Mouse (Mus musculus): Measurements from ENCODE around the gene Sypl. TPM values are rescaled to one million over a fixed set of nuclear protein-coding genes. Genes with fewer than 3 reads are reported as not detected.
"Not testable (repeated sequence)": the region's sequence is repeated elsewhere in the genome, so short reads cannot be mapped to it uniquely, and the experiment has no call there.

The Sypl gene
- polyA plus RNA-seq, 1 experiment from 2014 or later = 172 TPM

GRCm38 (mm10) chr12:32983081-32983480 lies 29.4 kb downstream of the Sypl start:
- Histone ChIP-seq H3K4me2 (replicated peaks; ENCODE audit: low read depth) (no peak overlapping the region), H3K4me3 (ENCODE audit: low read depth, low read length) (no peak overlapping the region), H3K4me1 (replicated peaks; ENCODE audit: control insufficient read depth, insufficient read depth) (no peaks in the 10 kb centered on the region), H3K27me3 (ENCODE audit: control insufficient read depth, insufficient read depth, low read length) (no peaks in the 10 kb centered on the region), H3K9me3 (ENCODE audit: control insufficient read depth, low read length) (no peaks in the 10 kb centered on the region), H3K9ac (ENCODE audit: low read length) (no peak overlapping the region), H3K27ac (replicated peaks) (no peak overlapping the region), H3K36me3 (ENCODE audit: control insufficient read depth, insufficient read depth, low read length) (no peaks in the 10 kb centered on the region)
- DNase-seq (ENCODE audit: low spot score) (no peak), ATAC-seq (ENCODE audit: low FRiP score, low TSS enrichment) (no peak)
- WGBS = 70% methylated on average over 1 of the region's 1 CpGs
- TF ChIP-seq EP300 (optimal IDR thresholded peaks at IDR 0.05) = no peak
- no peak for TF ChIP-seq CTCF (IDR thresholded peaks at IDR 0.05; ENCODE audit: low read depth)

- H3K9me3 ChIP-seq (ENCODE audit: control insufficient read depth, low read length) = no peaks in the 10 kb centered on the region
- no peak overlapping the region for H3K4me3 ChIP-seq (ENCODE audit: low read depth, low read length)
- TF ChIP-seq EP300 (optimal IDR thresholded peaks at IDR 0.05) = no peak
- TF ChIP-seq CTCF (IDR thresholded peaks at IDR 0.05; ENCODE audit: low read depth) = no peak
- H3K4me2 ChIP-seq (replicated peaks; ENCODE audit: low read depth) = no peak overlapping the region
- no peak overlapping the region for H3K9ac ChIP-seq (ENCODE audit: low read length)
- no peak for DNase-seq (ENCODE audit: low spot score)
- 37% methylated on average over 1 of the region's 1 CpGs for WGBS
- H3K4me1 ChIP-seq (replicated peaks; ENCODE audit: control insufficient read depth, insufficient read depth) = no peaks in the 10 kb centered on the region
- no peaks in the 10 kb centered on the region for H3K27me3 ChIP-seq (ENCODE audit: control insufficient read depth, insufficient read depth, low read length)
- no peaks in the 10 kb centered on the region for H3K36me3 ChIP-seq (ENCODE audit: control insufficient read depth, insufficient read depth, low read length)
- H3K27ac ChIP-seq (replicated peaks) = no peak overlapping the region
- no peak for ATAC-seq (ENCODE audit: low FRiP score, low TSS enrichment)
These were observed 32.6 kb downstream of the Sypl start for GRCm38 (mm10) chr12:32986284-32986683.

- Histone ChIP-seq H3K4me1 (replicated peaks; ENCODE audit: control insufficient read depth, insufficient read depth) (no peaks in the 10 kb centered on the region), H3K4me3 (ENCODE audit: low read depth, low read length) (no peak overlapping the region), H3K36me3 (ENCODE audit: control insufficient read depth, insufficient read depth, low read length) (no peaks in the 10 kb centered on the region), H3K4me2 (replicated peaks; ENCODE audit: low read depth) (no peak overlapping the region), H3K27me3 (ENCODE audit: control insufficient read depth, insufficient read depth, low read length) (no peaks in the 10 kb centered on the region), H3K27ac (replicated peaks) (no peak overlapping the region), H3K9me3 (ENCODE audit: control insufficient read depth, low read length) (no peaks in the 10 kb centered on the region), H3K9ac (ENCODE audit: low read length) (no peak overlapping the region)
- WGBS = 48% methylated on average over 12 of the region's 12 CpGs
- no peak for TF ChIP-seq CTCF (IDR thresholded peaks at IDR 0.05; ENCODE audit: low read depth)
- TF ChIP-seq EP300 (optimal IDR thresholded peaks at IDR 0.05) = no peak
- ATAC-seq (ENCODE audit: low FRiP score, low TSS enrichment) (peak; percentile 77), DNase-seq (ENCODE audit: low spot score) (peak; percentile 24)
These were observed 36.0 kb downstream of the Sypl start for GRCm38 (mm10) chr12:32989731-32990130.

GRCm38 (mm10) chr12:32994081-32994480 lies 40.4 kb downstream of the Sypl start:
- no peak for ATAC-seq (ENCODE audit: low FRiP score, low TSS enrichment)

GRCm38 (mm10) chr12:32995081-32995834 lies 41.6 kb downstream of the Sypl start:
- no peak overlapping the region for H3K27ac ChIP-seq (replicated peaks)
- WGBS = 49% methylated on average over 4 of the region's 4 CpGs
- DNase-seq (ENCODE audit: low spot score) = peak; percentile 60

More at GRCm38 (mm10) chr12:32994081-32994480, 40.4 kb downstream of the Sypl start:
- Histone ChIP-seq H3K4me1 (replicated peaks; ENCODE audit: control insufficient read depth, insufficient read depth) (no peaks in the 10 kb centered on the region), H3K27ac (replicated peaks) (no peak overlapping the region), H3K36me3 (ENCODE audit: control insufficient read depth, insufficient read depth, low read length) (no peaks in the 10 kb centered on the region), H3K4me2 (replicated peaks; ENCODE audit: low read depth) (no peak overlapping the region), H3K9me3 (ENCODE audit: control insufficient read depth, low read length) (no peaks in the 10 kb centered on the region), H3K4me3 (ENCODE audit: low read depth, low read length) (no peak overlapping the region), H3K9ac (ENCODE audit: low read length) (no peak overlapping the region), H3K27me3 (ENCODE audit: control insufficient read depth, insufficient read depth, low read length) (no peaks in the 10 kb centered on the region)
- no peak for DNase-seq (ENCODE audit: low spot score)
- TF ChIP-seq CTCF (IDR thresholded peaks at IDR 0.05; ENCODE audit: low read depth) (no peak), EP300 (optimal IDR thresholded peaks at IDR 0.05) (no peak)
- WGBS = 76% methylated on average over 5 of the region's 5 CpGs

GRCm38 (mm10) chr12:32998766-32999165 lies 45.1 kb downstream of the Sypl start:
- H3K9ac ChIP-seq (ENCODE audit: low read length) = no peak overlapping the region
- no peak overlapping the region for H3K27ac ChIP-seq (replicated peaks)
- DNase-seq (ENCODE audit: low spot score) (no peak), ATAC-seq (ENCODE audit: low FRiP score, low TSS enrichment) (no peak)
- no peaks in the 10 kb centered on the region for H3K27me3 ChIP-seq (ENCODE audit: control insufficient read depth, insufficient read depth, low read length)
- WGBS = 61% methylated on average over 5 of the region's 5 CpGs
- no peaks in the 10 kb centered on the region for H3K9me3 ChIP-seq (ENCODE audit: control insufficient read depth, low read length)
- H3K4me2 ChIP-seq (replicated peaks; ENCODE audit: low read depth) = no peak overlapping the region
- TF ChIP-seq CTCF (IDR thresholded peaks at IDR 0.05; ENCODE audit: low read depth) (no peak), EP300 (optimal IDR thresholded peaks at IDR 0.05) (no peak)
- no peak overlapping the region for H3K4me3 ChIP-seq (ENCODE audit: low read depth, low read length)
- H3K4me1 ChIP-seq (replicated peaks; ENCODE audit: control insufficient read depth, insufficient read depth) = no peaks in the 10 kb centered on the region
- no peaks in the 10 kb centered on the region for H3K36me3 ChIP-seq (ENCODE audit: control insufficient read depth, insufficient read depth, low read length)

More at GRCm38 (mm10) chr12:32995081-32995834, 41.6 kb downstream of the Sypl start:
- Histone ChIP-seq H3K4me1 (replicated peaks; ENCODE audit: control insufficient read depth, insufficient read depth) (no peaks in the 10 kb centered on the region), H3K4me3 (ENCODE audit: low read depth, low read length) (no peak overlapping the region), H3K27me3 (ENCODE audit: control insufficient read depth, insufficient read depth, low read length) (no peaks in the 10 kb centered on the region), H3K9me3 (ENCODE audit: control insufficient read depth, low read length) (no peaks in the 10 kb centered on the region), H3K36me3 (ENCODE audit: control insufficient read depth, insufficient read depth, low read length) (no peaks in the 10 kb centered on the region), H3K4me2 (replicated peaks; ENCODE audit: low read depth) (no peak overlapping the region), H3K9ac (ENCODE audit: low read length) (no peak overlapping the region)
- TF ChIP-seq EP300 (optimal IDR thresholded peaks at IDR 0.05) (no peak), CTCF (IDR thresholded peaks at IDR 0.05; ENCODE audit: low read depth) (no peak)
- peak; percentile 57 for ATAC-seq (ENCODE audit: low FRiP score, low TSS enrichment)

- not testable (repeated sequence) for H3K9me3 ChIP-seq (ENCODE audit: control insufficient read depth, low read length)
These were observed 46.1 kb downstream of the Sypl start for GRCm38 (mm10) chr12:32999778-33000177.

More at GRCm38 (mm10) chr12:32999778-33000177, 46.1 kb downstream of the Sypl start:
- H3K9ac ChIP-seq (ENCODE audit: low read length); H3K4me3 ChIP-seq (ENCODE audit: low read depth, low read length); ATAC-seq (ENCODE audit: low FRiP score, low TSS enrichment); H3K27me3 ChIP-seq (ENCODE audit: control insufficient read depth, insufficient read depth, low read length); H3K4me1 ChIP-seq (replicated peaks; ENCODE audit: control insufficient read depth, insufficient read depth); H3K36me3 ChIP-seq (ENCODE audit: control insufficient read depth, insufficient read depth, low read length); H3K27ac ChIP-seq (replicated peaks); H3K4me2 ChIP-seq (replicated peaks; ENCODE audit: low read depth): not testable (repeated sequence)
- WGBS = 41% methylated on average over 3 of the region's 3 CpGs
- DNase-seq (ENCODE audit: low spot score) = peak; percentile 9
